14 mouse cellular contexts compared by ENCODE assay signal in the genomic region with DNA sequence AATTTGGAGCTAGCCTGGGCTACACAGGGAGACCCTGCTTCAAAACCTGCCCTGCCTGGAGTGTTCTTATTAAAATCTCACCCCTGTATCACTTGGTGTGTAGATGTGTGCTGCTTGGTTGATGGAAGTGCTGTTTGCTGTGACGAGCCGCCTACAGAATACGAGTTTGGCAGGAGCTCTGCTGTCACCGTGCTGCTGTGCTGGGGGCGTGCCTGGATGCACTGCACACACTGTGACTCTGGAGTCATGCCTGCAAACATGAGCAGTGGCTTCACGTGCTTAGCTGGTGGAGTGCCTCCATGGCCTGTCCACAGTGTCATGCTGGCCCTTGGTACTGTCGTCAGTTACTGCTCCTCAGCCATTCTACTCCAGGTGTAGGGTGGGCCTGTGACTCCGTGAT.
DNase-seq lines count a peak whose midpoint lies in the region; ATAC-seq lines count a peak whose summit lies in the region.
"Had no signal": no experiment of that assay in that cellular context is flagged by ENCODE, and none has a peak within 500 bp of the region (broad histone marks: within the 10 kb centered on the region; RNA-seq: fewer than 3 reads in every experiment).

No protein-coding gene starts in this region.

- no peak for DNase-seq in lung, postnatal 4 days
- peak; percentile 20 to 21 for DNase-seq in frontal cortex, postnatal 25 days (ENCODE audit: low spot score in 2 of 2)
- DNase-seq in layer of hippocampus, postnatal 10 days (ENCODE audit: low spot score in 2 of 2) = peak; percentile 21 to 46
- DNase-seq in right cerebral cortex, postnatal 25 days = peak; percentile 59
- DNase-seq in embryo, embryonic 10.5 days (ENCODE audit: low spot score) = no peak
- DNase-seq in forebrain, embryonic 10.5 days (ENCODE audit: extremely low spot score, low spot score) = no peak
- DNase-seq: heart, adult 11 months; heart, postnatal 14 days; kidney, postnatal 10 days had no signal

- H3K4me3 ChIP-seq in lung, embryonic 15.5 days = no peak overlapping the region
- H3K4me3 ChIP-seq in forebrain, embryonic 10.5 days = no peak overlapping the region
- H3K4me3 ChIP-seq: embryonic facial prominence, embryonic 12.5 days; forebrain, embryonic 13.5 days had no signal

- no peaks in the 10 kb centered on the region for H3K9me3 ChIP-seq in lung, embryonic 15.5 days
- H3K9me3 ChIP-seq in forebrain, embryonic 10.5 days = no peaks in the 10 kb centered on the region
- H3K9me3 ChIP-seq: embryonic facial prominence, embryonic 12.5 days; forebrain, embryonic 13.5 days had no signal

- H3K4me1 ChIP-seq in lung, embryonic 15.5 days = no peaks in the 10 kb centered on the region
- H3K4me1 ChIP-seq in forebrain, embryonic 10.5 days = peaks cover 45% of the 10 kb centered on the region
- H3K4me1 ChIP-seq: forebrain, embryonic 13.5 days had no signal

- H3K9ac ChIP-seq in lung, embryonic 15.5 days = no peak overlapping the region
- H3K9ac ChIP-seq: embryonic facial prominence, embryonic 12.5 days; forebrain, embryonic 13.5 days had no signal

- ATAC-seq in lung, embryonic 15.5 days (ENCODE audit: borderline replicate concordance, extremely low read depth, low FRiP score, low TSS enrichment) = 0 out of 2 replicates have a peak, but pooled peaks have one; percentile 13
- ATAC-seq: forebrain, embryonic 13.5 days; inflammation-experienced regulatory T-cells, adult 6 months had no signal

- H3K36me3 ChIP-seq in lung, embryonic 15.5 days = no peaks in the 10 kb centered on the region
- no peaks in the 10 kb centered on the region for H3K36me3 ChIP-seq in forebrain, embryonic 10.5 days (replicated peaks)
- H3K36me3 ChIP-seq: embryonic facial prominence, embryonic 12.5 days had no signal

- H3K27me3 ChIP-seq in lung, embryonic 15.5 days = 0 out of 2 replicates have a peak, but pooled peaks cover 4% of the 10 kb centered on the region
- no peaks in the 10 kb centered on the region; the same call in 1 of the 2 replicates for H3K27me3 ChIP-seq in forebrain, embryonic 10.5 days (ENCODE audit: poor library complexity, severe bottlenecking)
- H3K27me3 ChIP-seq: embryonic facial prominence, embryonic 12.5 days; forebrain, embryonic 13.5 days had no signal

- 62% methylated on average over 8 of the region's 8 CpGs for WGBS in lung, embryonic 15.5 days
- WGBS in forebrain, embryonic 10.5 days = 89% methylated on average over 8 of the region's 8 CpGs

- H3K27ac ChIP-seq in lung, embryonic 15.5 days = no peak overlapping the region
- H3K27ac ChIP-seq in forebrain, embryonic 10.5 days = no peak overlapping the region
- H3K27ac ChIP-seq: embryonic facial prominence, embryonic 12.5 days; forebrain, embryonic 13.5 days; stomach, postnatal 0 days had no signal

- H3K4me2 ChIP-seq in lung, embryonic 15.5 days = no peak overlapping the region
- H3K4me2 ChIP-seq: embryonic facial prominence, embryonic 12.5 days; forebrain, embryonic 13.5 days had no signal

Comparison
In these comparisons a context has a peak if more than half of its experiments do, and no peak if none do; other contexts are left out.
1. DNase-seq: peak in frontal cortex, postnatal 25 days (2 of 2), layer of hippocampus, postnatal 10 days (2 of 2) and right cerebral cortex, postnatal 25 days (single experiment); none in lung, postnatal 4 days (0 of 2), embryo, embryonic 10.5 days (single experiment) and forebrain, embryonic 10.5 days (single experiment).